Mouse (Mus musculus) cerebellum, adult 8-10 months (tissue): ENCODE measurements around the gene Mfge8.

Experiments used
- DNase-seq: peaks from one replicate; pipeline ENCODE4 v3.0.0; 2022

The Mfge8 gene

DNA sequence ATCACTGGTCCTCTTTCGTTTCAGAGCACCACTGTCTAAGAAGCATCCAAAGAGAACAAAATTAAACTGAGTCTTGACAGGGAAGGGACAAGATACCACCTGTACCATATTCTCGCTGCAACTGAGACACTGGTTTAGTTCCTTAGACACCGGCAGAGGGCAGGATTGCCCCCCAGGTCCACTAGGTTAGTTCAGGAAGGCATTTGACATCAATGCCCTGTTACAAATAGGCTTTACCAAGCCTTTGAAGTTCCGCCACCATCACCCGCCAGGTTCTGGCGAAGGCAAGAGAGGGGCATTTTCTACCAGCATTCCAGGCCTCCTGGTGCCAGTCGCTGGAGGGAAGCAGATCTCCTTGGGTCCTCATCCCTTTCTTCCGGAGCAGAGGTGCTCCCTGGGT lies 19.0 kb downstream of the Mfge8 start:
- DNase-seq, result no peak

DNA sequence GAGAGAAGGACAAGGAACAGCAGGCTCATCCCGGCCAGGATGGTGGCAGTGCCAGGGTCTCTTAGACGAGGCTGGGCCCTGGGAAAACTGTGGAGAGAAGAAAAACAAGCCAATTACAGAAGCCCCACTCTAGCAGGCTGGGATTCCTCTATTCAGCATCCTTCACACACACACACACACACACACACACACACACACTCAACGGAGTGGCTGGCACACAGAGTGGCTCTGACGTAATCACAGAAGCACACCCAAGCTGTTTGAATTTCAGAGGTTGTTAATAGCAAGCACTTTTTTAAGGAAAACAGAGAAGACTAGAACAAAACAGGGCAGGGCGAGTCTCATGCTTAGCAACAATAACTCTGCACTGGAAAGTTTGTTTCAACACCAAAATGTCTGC lies 25.4 kb downstream of the Mfge8 start:
- no peak for DNase-seq

DNA sequence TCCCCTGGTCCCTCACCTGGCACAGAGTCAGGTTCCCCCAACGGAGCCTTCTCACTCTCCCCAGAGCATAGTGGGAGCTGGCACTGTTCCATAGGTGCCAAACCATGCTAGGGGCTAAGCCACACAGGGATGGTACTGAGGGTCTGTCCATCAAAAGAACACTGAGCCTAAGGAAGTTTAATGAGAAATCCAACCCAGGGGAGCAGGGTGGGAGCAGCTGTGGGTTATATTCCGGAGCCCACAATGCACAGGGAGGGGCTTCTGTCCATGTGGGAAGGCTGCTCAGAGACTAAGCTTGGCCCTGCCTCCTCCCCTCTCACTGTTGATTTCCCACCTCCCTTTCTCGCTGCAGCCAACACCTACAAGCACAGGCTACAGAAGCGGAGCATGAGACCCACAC lies 35.0 kb downstream of the Mfge8 start:
- no peak for DNase-seq

DNA sequence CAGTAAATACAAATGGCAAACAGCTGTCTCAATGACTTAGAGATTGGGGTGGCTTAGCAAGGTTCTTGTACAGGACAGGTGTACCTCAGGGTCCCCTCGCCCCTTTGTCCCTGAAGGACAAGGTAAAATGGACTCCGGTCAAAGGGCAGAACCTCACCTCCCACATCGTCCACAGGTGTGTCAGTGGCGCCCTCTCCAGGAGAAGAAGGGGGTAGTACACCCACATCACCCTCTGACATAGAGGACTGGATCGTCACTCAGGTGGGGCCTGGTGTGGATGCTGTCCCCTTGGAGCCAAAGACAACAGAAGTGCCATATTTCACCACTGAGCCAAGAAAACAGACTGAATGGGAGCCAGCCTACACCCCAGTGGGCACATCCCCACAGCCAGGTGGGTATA lies 52.4 kb downstream of the Mfge8 start:
- DNase-seq, result no peak

DNA sequence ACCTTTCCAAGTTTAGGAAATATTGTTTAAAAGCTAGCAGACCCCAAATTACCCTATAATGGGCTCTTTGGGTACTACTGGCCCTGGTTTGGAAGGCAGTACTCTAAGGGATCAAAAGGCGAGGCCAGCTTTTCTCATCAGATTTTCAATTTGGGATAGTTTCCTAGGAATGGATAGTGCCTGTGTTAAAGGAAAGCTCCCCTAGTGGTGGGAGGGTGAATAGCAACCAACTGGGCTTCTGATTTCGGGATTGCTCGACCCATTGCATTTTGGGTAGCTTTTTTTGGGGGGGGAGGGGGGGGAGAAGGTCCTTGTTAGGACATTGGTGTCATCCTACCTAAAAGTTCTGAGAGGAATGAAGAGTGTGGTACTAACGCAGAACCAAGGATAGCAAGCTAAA lies 59.7 kb downstream of the Mfge8 start:
- DNase-seq, result peak; percentile 12
